Mouse (Mus musculus): ENCODE measurements around the gene Slc25a25.

DNA sequence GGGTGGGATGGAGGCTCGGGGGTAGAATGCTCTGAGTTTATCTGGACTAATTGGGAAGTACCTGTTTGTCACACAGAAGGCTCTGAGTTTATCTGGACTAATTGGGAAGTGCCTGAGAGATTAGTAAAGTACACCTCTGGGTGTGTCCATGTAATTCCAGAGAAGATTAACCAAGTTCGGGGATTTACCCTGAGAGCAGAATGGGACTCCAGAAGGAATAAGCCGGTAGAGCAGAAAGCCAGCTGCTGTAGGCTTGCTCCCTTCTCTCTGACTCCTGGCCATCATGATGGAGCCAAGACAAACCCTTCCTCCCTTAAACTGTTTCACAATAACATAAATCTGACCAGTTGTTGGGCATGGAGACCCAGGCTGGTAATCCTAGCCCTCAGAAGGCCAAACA lies 26.4 kb downstream of the Slc25a25 start:
- no peak for TF ChIP-seq CTCF (IDR thresholded peaks at IDR 0.05; ENCODE audit: extremely low read depth, insufficient read depth, insufficient read length, insufficient replicate concordance)
- TF ChIP-seq POLR2A (IDR thresholded peaks at IDR 0.05; ENCODE audit: low read depth, low read length): no peak

All from spleen, adult 2 months (tissue).